Mouse (Mus musculus): ENCODE results near the gene Nt5c2.

DNA sequence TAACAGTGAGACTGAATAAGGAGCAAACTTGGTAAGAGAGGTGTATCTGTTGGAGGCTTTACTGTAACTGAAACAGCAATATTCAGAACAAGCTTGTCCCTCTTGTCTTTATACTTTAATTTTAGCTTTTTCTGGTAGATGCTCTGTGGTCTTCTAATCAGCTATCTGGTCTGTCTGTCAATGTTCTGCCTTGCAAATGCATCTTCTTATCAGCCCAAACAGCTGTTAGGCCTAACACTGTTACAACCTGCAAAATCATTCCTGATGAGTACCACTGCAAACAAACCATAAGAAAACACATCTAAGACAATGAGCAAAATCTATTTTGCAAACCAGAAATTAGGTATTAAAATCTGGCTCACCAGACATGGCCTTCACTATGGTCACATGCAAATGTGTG lies 109.6 kb downstream of the Nt5c2 start:
- no peak for TF ChIP-seq POLR2A (IDR thresholded peaks at IDR 0.05; ENCODE audit: low read depth, low read length)
- no peak for TF ChIP-seq CTCF (IDR thresholded peaks at IDR 0.05; ENCODE audit: borderline replicate concordance, insufficient read depth, low read length)
